Mouse (Mus musculus) urinary bladder, adult 2 months (tissue): ENCODE data around the gene Amn. TPM values are rescaled to one million over a fixed set of nuclear protein-coding genes. Genes with fewer than 3 reads are reported as not detected.

Experiments used
- DNase-seq: peaks from one replicate; pipeline ENCODE4 v3.0.0; 2022; ENCODE audit warnings: low spot score
- polyA plus RNA-seq: library from polyadenylated mRNA; depleted of rRNA; stranded (reverse); fragments of >200 nt; gene quantifications from 2 replicates; pipeline ENCODE4 v1.2.3, GENCODE M21; 2012

Amn gene
- polyA plus RNA-seq, 1 experiment: 4.1 TPM

- no peak for DNase-seq
Observed at GRCm38 (mm10) chr12:111267673-111268325, 3.1 kb upstream of the Amn start.

- DNase-seq: no peak
Observed at GRCm38 (mm10) chr12:111271406-111271805, 511 bp downstream of the Amn start.

GRCm38 (mm10) chr12:111271966-111272365, 1.1 kb downstream of the Amn start:
- DNase-seq: no peak

GRCm38 (mm10) chr12:111272420-111272819, 1.5 kb downstream of the Amn start:
- DNase-seq: no peak

- no peak for DNase-seq
Observed at GRCm38 (mm10) chr12:111274006-111274405, 3.1 kb downstream of the Amn start.

- no peak for DNase-seq
Observed at GRCm38 (mm10) chr12:111274447-111275149, 3.7 kb downstream of the Amn start.

- no peak for DNase-seq
Observed at GRCm38 (mm10) chr12:111275150-111275841, 4.4 kb downstream of the Amn start.

- no peak for DNase-seq
Observed at GRCm38 (mm10) chr12:111276371-111276770, 5.5 kb downstream of the Amn start.

GRCm38 (mm10) chr12:111283573-111283972, 12.7 kb downstream of the Amn start:
- no peak for DNase-seq

- DNase-seq: no peak
Observed at GRCm38 (mm10) chr12:111284532-111284931, 13.6 kb downstream of the Amn start.

- no peak for DNase-seq
Observed at GRCm38 (mm10) chr12:111293025-111293424, 22.1 kb downstream of the Amn start.

- DNase-seq: no peak
Observed at GRCm38 (mm10) chr12:111301322-111302017, 30.6 kb downstream of the Amn start.

GRCm38 (mm10) chr12:111302018-111302345, 31.1 kb downstream of the Amn start:
- DNase-seq: no peak

GRCm38 (mm10) chr12:111303702-111304337, 32.9 kb downstream of the Amn start:
- no peak for DNase-seq

- DNase-seq: no peak
Observed at GRCm38 (mm10) chr12:111306821-111307220, 35.9 kb downstream of the Amn start.

GRCm38 (mm10) chr12:111309256-111309655, 38.4 kb downstream of the Amn start:
- DNase-seq: no peak

- no peak for DNase-seq
Observed at GRCm38 (mm10) chr12:111309931-111310330, 39.0 kb downstream of the Amn start.

GRCm38 (mm10) chr12:111311775-111312174, 40.9 kb downstream of the Amn start:
- DNase-seq: no peak

- no peak for DNase-seq
Observed at GRCm38 (mm10) chr12:111314273-111314672, 43.4 kb downstream of the Amn start.

GRCm38 (mm10) chr12:111317694-111318093, 46.8 kb downstream of the Amn start:
- no peak for DNase-seq

GRCm38 (mm10) chr12:111320549-111320948, 49.7 kb downstream of the Amn start:
- no peak for DNase-seq

- no peak for DNase-seq
Observed at GRCm38 (mm10) chr12:111321832-111322231, 50.9 kb downstream of the Amn start.
